Mouse (Mus musculus): ENCODE measurements around the gene Abcb9.

Gene Abcb9

GRCm38 (mm10) chr5:124032001-124032508, 63.5 kb downstream of the Abcb9 start, which contains the start of gene Vps37b:
TSS of gene Vps37b (minus strand) at chr5:124032270.
- DNase-seq (ENCODE audit: low read depth, low spot score) = peak; percentile 95

- DNase-seq (ENCODE audit: low read depth, low spot score) = peak; percentile 13
Observed at GRCm38 (mm10) chr5:124031068-124031955, 64.3 kb downstream of the Abcb9 start.

- no peak for DNase-seq (ENCODE audit: low read depth, low spot score)
Observed at GRCm38 (mm10) chr5:124030386-124031067, 65.1 kb downstream of the Abcb9 start.

GRCm38 (mm10) chr5:124029220-124030035, 66.2 kb downstream of the Abcb9 start:
- DNase-seq (ENCODE audit: low read depth, low spot score) = no peak

- no peak for DNase-seq (ENCODE audit: low read depth, low spot score)
Observed at GRCm38 (mm10) chr5:124028680-124029079, 66.9 kb downstream of the Abcb9 start.

GRCm38 (mm10) chr5:124027702-124028470, 67.7 kb downstream of the Abcb9 start:
- no peak for DNase-seq (ENCODE audit: low read depth, low spot score)

- no peak for DNase-seq (ENCODE audit: low read depth, low spot score)
Observed at GRCm38 (mm10) chr5:124026568-124026967, 69.0 kb downstream of the Abcb9 start.

GRCm38 (mm10) chr5:124025587-124026441, 69.8 kb downstream of the Abcb9 start:
- DNase-seq (ENCODE audit: low read depth, low spot score) = no peak

- DNase-seq (ENCODE audit: low read depth, low spot score) = no peak
Observed at GRCm38 (mm10) chr5:124025146-124025545, 70.5 kb downstream of the Abcb9 start.

- DNase-seq (ENCODE audit: low read depth, low spot score) = no peak
Observed at GRCm38 (mm10) chr5:124024677-124025076, 70.9 kb downstream of the Abcb9 start.

GRCm38 (mm10) chr5:124022365-124022764, 73.2 kb downstream of the Abcb9 start:
- no peak for DNase-seq (ENCODE audit: low read depth, low spot score)

GRCm38 (mm10) chr5:124021701-124022100, 73.9 kb downstream of the Abcb9 start:
- DNase-seq (ENCODE audit: low read depth, low spot score) = no peak

GRCm38 (mm10) chr5:124021148-124021547, 74.5 kb downstream of the Abcb9 start:
- DNase-seq (ENCODE audit: low read depth, low spot score) = no peak

GRCm38 (mm10) chr5:124019348-124020216, 76.0 kb downstream of the Abcb9 start:
- DNase-seq (ENCODE audit: low read depth, low spot score) = no peak

- no peak for DNase-seq (ENCODE audit: low read depth, low spot score)
Observed at GRCm38 (mm10) chr5:124018651-124019050, 76.9 kb downstream of the Abcb9 start.

- no peak for DNase-seq (ENCODE audit: low read depth, low spot score)
Observed at GRCm38 (mm10) chr5:124017941-124018340, 77.7 kb downstream of the Abcb9 start.

GRCm38 (mm10) chr5:124016291-124016821, 79.2 kb downstream of the Abcb9 start:
- no peak for DNase-seq (ENCODE audit: low read depth, low spot score)

- no peak for DNase-seq (ENCODE audit: low read depth, low spot score)
Observed at GRCm38 (mm10) chr5:124015727-124016126, 79.9 kb downstream of the Abcb9 start.

- no peak for DNase-seq (ENCODE audit: low read depth, low spot score)
Observed at GRCm38 (mm10) chr5:124014791-124015251, 80.8 kb downstream of the Abcb9 start.
